Mouse (Mus musculus) retina, postnatal 1 day (tissue): Measurements from ENCODE around the gene Olfr78.

ENCODE experiments used
- DNase-seq: peaks from one replicate; pipeline ENCODE4 v3.0.0-alpha.2; 2012

The Olfr78 gene

DNA sequence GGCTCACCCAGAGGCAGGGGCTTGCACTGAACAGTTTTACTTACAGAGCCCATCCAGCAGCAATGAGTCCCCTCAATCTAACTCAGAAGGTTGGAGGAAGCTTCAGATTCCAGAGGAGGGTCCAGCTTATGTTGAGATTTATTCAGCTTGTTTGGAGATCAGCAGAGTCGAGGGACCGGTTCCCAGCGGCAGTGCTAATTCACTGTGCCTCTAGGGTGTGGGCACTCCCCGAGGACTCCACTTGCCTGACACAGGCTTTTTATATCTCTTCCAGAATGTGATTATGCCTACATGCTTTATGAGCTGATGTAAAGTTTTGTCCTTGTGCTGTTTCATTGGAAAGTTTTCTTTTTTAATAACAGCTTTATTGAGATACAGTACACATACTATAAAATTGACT lies at the start of gene Olfr78, which contains the start of gene Olfr560:
Gene Olfr78 (minus strand): TSS at position 206 of the 400 bp plus-strand sequence.
Gene Olfr560 (minus strand): TSS at position 101 of the 400 bp plus-strand sequence.
- DNase-seq = no peak

DNA sequence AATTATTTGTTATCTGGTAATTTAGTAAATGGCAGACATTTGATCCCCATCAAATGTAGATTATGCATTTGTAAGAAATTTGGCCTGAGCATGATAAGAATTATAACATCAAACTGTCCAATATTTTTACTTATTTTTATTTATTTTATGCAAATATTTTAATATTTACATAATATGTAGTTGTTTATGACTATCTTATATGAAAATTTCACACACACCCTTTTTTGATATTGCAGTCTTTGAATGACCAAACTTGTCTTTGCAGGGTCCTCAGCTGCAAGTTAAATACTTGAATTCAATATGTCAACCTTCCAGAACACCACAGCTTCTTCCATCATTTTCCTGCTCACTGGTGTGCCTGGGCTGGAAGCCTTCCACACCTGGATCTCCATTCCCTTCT lies 43.9 kb upstream of the Olfr78 start, which contains the start of gene Olfr564:
Gene Olfr564 (plus strand): TSS at position 301 of the 400 bp plus-strand sequence.
- DNase-seq = no peak

GRCm38 (mm10) chr7:102770921-102771320 lies 11.7 kb upstream of the Olfr78 start, which contains the start of gene Olfr561:
Olfr561 (plus strand) TSS chr7:102771221.
- DNase-seq = no peak

- DNase-seq = no peak
Measured at GRCm38 (mm10) chr7:102752086-102752485, 7.2 kb downstream of the Olfr78 start.

DNA sequence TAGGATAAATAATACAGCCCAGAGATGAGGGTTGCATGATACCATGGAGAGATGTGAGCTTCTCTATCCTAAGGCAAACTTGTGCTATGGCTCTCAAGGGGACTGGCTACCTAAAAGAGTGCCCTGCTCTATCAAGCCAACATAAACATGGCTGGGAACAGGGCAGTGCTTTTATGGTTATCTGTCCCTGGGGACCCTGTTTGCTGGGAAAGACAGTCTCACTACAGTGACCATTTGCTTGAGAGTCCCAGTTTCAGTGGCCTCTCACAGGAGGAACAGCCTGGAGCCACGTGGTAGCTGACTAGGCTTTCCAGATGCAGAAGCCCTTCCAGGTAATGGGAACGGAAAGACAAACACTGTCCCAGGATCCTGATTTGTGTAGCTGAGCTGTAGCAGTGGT lies 21.6 kb downstream of the Olfr78 start:
- DNase-seq = no peak

DNA sequence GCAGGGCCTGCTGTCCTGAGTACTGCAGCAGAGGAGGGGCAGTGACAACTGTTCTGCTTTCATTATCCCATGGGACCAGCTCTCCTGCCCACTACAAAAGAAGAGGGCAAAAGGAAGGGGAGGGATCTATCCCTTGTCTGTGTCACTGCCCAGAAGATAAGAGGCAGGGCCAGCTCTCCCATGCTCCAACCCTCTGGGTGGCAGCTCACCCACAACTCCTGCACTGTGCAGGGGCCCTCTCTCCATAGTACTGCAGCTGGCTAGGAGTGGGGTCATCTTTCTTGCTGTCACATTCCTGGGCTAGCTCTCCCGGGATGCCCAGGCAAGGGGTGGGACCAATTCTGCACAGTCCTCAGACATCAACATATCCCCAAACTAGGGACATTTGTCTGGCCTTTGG lies 25.5 kb downstream of the Olfr78 start:
- DNase-seq = no peak

DNA sequence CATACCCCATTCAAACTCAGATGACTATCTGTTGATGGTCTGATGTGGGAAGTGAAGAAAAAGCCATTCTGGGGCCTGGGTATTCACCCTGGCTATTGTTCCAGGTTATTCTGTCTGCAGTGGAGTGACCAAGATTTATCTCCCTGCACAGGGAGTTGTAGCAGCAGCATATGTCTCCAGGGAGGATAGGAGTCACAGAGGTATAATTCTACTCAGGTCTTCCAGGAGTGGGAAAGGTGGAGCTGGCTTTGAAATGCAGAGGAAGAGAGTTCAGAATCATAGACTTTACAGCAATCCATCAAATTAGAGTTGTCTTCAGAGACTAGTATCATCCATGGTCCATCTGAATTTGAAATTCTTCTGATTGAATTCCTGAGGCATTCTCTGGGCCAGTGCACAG lies 31.9 kb downstream of the Olfr78 start, which contains the start of gene Olfr559:
Gene Olfr559 (minus strand): TSS at position 101 of the 400 bp plus-strand sequence.
- no peak for DNase-seq

GRCm38 (mm10) chr7:102718970-102719369 lies 40.3 kb downstream of the Olfr78 start, which contains the start of gene Olfr33:
Olfr33 (minus strand) TSS chr7:102719070.
- no peak for DNase-seq

DNA sequence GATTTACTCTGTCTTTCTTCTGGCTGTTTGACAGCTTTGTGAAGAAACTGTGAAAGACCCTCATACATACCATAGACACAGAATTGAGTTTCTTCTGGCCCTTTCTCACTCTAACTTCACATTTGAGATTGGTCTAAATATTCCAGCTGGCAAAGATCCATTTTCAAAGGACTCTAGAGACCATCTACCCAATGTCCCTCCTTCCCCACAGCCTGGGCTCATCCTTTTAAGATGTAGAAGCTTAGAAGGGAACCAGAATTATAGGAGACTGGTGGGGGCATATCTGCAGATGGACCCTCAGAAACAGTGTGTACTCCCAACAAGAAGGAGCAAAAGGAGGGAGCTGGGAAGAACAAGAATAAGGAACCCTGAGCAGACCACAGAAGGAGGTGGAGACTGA lies 57.4 kb downstream of the Olfr78 start, which contains the start of gene Olfr558:
Gene Olfr558 (plus strand): TSS at position 301 of the 400 bp plus-strand sequence.
- no peak for DNase-seq

DNA sequence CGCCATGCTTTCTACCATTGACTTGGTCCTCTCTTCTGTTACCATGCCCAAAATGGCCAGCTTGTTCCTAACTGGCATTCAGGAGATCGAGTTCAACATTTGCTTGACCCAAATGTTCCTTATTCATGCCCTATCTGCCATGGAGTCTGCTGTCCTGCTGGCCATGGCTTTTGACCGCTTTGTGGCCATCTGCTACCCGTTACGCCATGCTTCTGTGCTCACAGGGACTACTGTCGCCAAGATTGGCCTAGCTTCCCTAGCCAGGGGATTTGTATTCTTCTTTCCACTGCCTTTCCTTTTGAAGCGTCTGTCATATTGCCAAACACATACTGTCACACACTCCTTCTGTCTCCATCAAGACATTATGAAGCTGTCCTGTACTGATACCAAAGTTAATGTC lies 60.8 kb downstream of the Olfr78 start:
- no peak for DNase-seq

GRCm38 (mm10) chr7:102695358-102696125 lies 63.7 kb downstream of the Olfr78 start, which contains the start of gene Olfr557:
Olfr557 (plus strand) TSS chr7:102695910.
- DNase-seq = peak; percentile 64
